Mouse (Mus musculus) stomach, postnatal 0 days (tissue): Measurements from ENCODE around the gene Dnajb11.

Source experiments
- CTCF ChIP-seq: IDR thresholded peaks from 2 replicates; pipeline ENCODE4 v1.5.1; 2016; ENCODE audit warnings: antibody characterized with exemption, low read depth, mild to moderate bottlenecking, moderate library complexity
- EP300 ChIP-seq: optimal IDR thresholded peaks from 2 replicates; pipeline ENCODE3; 2016; ENCODE audit warnings: antibody characterized with exemption

GRCm38 (mm10) chr16:22922433-22922832, 64.8 kb downstream of the Dnajb11 start:
- TF ChIP-seq CTCF (no peak), EP300 (no peak)
